Mouse (Mus musculus) kidney, adult 9 months (tissue): Measurements from ENCODE around the gene 9430097D07Rik.
A peak's percentile ranks its signal among the peaks of the same experiment; 100 is the strongest.

Source experiments
- DNase-seq: peaks from one replicate; pipeline ENCODE4 v3.0.0; 2022

Gene 9430097D07Rik

DNA sequence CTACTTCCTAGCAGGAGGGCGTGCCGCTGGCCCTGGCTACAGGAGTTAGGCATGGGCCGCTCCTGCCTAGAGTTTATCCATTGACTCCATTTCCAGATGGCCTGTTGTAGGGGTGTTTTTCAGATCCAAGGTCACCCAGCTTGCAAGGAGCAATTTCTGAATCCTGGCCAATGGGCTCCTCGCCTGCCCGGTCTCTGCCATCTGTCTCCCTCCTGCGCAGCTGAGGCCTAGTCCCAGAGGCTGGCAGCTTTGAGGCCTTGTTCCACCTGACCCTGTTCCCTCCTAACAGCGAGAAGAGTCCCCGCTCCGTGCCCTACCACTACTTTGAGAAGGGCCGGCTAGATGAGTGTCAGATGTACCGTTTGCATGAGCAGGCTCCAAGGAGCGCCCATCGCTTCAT lies 21.2 kb upstream of the 9430097D07Rik start:
- no peak for DNase-seq

DNA sequence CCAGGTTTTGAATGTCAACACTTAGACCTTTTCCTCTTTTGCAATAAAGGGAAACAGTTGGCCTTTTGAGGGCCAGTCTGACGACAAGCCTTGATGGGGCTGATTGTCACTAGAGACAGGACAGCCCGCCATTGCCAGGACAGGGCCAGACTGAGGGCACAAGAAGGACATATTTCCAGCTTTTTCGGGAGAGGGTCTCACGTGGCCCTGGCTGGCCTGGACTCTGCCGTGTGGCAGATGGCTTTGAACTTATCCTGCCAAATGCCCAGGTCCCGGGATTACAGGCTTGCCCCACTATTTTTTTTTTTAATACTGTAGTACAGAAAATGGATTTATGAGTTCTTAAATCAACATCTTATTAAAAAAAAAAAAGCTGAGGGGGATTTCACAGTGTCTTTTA lies 15.8 kb upstream of the 9430097D07Rik start:
- no peak for DNase-seq

DNA sequence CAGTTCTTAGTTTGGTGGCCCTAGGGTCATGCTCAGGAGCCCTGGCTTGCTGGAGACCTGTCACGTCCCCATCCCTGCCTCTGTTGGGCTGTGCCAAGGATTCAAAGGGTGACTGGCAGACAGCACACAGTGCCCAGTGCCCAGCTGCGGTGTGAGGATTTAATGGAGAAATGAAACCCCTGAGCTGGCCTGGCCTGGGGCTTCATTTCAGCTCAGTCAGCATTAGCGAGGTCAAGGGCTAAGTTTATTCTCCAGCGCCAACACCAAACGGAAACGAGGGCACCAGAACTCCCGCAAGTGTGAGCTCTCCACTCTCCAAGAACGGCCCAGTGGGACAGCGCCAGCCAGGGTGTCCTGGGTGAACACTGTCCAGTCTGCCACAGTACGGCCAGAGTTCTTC lies 14.7 kb upstream of the 9430097D07Rik start:
- no peak for DNase-seq

DNA sequence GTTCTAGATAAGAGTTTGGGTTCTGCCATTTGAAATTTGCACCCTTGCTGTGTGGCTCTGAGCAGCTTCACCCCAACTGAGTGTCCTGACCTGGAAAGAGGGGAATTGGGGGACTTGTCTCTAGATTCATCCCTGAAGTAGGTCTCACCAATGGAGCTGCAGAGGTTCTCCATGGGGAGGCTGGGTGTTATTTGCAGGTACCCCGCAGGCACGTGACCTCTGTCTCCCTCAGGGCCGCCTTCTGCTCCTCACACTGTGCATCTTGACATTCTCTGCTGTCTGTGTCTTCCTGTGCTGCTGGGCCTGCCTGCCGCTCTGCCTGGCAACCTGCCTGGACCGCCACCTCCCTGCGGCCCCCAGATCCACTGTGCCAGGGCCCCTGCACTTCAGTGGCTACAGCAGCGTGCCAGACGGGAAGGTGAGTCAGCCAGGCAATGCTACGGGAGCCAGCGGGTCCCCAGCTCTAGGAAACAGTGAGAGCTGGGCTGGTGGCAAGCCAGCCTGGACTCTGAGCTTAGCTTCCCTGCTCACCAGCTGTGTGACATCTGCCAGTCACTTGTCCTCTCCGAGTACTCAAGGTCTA lies 13.8 kb upstream of the 9430097D07Rik start:
- DNase-seq = no peak

DNA sequence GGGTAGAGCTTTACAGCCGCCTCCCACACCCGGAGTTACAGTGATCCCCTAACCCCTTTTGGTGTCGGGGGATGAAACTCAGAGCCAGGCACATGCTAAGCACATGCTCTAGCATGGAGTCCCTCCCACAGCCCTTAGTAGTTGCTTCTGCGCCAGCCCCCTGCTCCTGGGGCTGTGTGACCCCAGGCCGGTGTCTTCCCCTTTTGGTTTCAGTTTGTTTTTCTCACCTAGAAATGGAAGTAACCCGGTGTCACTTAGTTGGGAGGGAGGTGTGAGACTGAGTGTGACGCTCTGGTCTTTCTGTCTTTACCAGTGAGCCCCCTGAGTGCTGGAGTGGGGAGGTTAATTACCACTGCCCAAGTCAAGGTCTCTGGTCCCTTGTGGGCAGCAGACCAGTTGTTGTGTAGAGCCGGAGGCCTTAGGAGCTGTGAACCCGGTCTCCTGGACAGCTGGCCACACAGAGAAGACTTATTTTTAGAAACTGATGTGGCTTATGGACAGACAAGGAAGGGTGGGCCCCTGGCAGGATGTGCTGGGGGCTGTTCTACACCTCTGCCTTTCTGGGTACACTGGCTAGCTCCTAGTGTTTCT lies 12.3 kb upstream of the 9430097D07Rik start:
- no peak for DNase-seq

DNA sequence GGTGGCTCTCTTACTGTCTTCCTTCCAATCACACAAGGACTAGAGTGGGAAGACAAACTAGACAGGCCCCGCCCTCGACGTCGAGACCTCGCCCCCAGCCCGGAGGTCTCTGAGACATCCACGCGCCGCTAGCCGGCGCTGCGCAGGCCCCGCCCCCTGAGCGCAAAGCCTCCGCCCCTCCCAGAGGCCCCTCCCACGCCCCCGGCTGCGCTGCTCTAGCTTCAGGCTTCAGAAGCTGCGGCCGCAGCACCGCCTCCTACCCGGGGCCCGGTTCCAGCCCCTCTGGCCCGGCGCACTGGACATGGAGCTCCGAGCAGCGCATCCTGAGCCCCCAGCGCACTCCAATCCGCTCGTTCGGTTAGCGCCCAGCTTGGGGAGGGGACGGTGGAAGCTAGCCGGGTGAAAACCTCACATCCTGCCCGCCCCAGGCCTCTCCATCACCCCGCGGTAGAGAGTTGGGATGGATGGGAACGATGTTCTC lies 11.4 kb upstream of the 9430097D07Rik start, which contains the start of gene St6galnac4:
St6galnac4 (plus strand) TSS at position 225 of the 481 bp plus-strand sequence.
- DNase-seq = peak; percentile 83

DNA sequence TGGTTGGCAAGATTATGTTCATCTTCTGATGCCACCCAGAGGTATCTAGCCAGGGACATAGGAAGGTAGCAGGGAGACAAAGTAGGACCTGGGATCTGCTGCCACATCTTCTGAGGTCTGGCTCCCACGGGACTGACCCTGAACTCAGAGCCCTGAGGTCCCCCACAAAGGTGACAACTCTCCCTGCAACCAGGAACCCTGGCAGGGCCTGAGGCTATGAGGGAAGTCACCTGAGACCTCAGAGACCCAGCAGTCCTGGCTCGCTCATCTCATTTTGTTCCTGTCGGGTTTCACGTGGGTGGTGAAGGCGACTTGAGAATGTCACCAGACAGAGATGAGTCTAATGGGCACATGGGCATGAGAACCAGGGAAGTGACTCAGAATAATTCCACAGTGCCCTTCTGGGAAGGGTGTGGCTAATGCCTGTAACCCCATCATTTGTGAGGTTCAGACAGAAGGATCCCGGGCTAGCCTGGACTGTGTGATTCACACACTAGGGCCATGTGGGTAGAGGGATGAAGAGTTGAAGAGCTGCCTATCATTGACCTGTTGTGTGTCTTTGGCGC lies 9.7 kb upstream of the 9430097D07Rik start:
- DNase-seq = no peak

DNA sequence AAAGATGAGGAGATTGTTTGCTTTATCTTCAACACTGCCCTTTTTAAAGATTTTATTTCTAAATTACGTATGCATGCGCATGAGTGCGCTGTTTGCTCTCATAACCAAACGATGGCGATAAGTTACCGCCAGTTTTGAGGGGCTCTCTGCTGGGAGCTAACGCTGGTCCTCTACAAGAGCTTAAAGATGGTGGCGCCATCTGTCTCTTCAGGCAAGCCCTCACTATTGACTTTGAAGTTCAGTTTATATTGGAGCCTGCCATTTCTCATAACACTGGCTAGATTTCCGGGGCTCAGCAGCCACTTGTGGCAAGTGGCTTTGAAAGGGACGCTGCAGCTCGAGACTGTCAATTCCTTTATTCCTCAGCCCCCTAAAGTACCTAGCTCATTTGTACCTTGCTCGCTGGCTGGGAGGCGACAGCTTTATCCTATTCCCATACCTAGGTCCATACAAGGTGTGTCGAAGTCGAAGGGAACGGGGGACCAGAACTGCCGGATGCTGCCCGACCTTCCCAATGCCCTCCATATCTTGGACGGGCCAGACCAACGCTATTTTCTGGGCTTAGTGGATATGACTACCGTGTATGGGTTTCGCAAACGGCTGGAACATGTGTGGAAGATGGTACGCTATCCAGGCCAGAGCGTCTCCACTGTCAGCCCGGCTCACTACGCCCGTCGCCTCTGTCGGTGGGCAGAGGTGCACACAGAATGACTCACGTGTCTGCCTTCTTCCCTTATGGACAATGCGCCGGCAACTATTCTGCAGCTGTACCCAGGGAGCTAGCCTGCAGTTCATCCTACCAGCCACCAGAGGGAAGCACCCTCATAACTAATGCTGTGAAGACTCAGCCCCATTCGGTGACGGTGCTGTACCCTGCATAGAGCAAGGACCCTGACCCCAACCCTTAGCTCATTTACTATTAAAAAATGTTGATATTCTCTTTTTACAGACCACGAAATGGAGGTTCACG lies 7.6 kb upstream of the 9430097D07Rik start:
- peak; percentile 89 for DNase-seq

DNA sequence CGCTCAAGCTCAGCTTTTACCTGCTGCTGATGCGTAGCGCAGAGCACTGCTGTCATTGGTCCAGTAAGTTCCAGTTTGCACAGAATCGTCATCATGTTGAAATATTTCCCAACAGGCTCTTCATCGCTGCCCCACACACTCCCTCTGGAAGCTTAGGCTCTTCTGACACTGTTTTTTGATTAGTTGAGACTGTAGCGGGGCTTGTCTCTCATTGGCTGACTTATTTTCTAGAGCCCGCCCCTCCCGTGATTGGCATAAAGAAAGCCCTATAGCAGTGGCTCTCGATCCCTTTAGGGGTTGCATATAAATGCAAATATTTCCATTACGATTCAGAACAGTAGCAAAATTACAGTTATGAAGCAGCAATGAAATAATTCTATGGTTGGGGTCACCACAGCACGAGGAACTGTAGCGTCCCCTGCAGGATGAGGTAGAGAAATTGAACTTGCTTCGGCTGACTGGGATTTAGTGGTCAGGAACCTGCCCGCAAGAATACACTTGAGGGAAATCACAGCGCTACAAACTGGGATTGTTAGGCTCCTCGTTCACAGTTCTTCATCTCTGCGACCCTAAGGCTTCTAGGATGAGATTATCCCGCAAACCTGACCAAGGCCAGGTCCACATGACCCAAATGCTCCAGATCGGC lies 6.1 kb upstream of the 9430097D07Rik start:
- no peak for DNase-seq

DNA sequence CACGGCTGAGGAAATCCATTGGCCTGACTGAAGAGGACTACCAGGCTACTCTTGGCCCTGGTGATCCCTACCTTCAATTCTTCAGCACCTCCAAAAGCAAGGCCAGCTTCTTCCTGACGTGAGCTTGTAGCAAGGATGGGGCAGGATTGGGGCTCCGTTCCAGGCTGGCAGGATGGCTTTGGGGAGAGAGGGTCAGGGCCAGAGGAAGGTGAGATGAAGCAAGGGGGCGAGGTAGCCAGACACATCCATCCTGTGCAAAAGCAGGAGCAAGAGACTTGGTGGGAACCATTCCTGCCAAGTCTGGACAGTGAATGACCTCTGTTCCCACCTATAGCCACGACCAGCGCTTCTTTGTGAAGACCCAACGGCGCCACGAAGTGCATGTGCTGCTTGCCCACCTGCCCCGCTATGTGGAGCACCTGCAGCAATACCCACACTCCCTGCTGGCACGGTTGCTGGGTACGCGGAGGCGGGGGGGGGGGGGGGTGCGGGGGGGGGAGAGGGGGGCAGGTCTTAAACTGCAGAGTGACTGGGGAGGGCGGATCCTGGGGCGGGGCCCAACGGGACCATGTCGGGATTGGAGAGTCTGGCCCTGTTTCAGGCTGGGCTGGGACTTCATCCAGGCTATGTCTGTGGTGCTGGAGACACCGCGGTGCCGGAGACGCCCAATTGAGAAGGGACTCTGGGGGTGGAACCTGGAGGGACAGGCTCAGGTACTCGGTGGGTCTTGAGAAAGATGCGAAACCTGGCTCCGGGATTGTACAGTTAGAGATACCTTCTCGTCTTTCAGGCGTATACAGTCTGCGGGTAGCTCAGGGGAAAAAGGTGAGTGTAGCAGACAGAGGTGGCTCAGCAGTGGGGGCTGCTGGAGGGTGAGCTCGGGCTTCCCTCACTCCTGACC lies 2.9 kb upstream of the 9430097D07Rik start:
- no peak for DNase-seq

DNA sequence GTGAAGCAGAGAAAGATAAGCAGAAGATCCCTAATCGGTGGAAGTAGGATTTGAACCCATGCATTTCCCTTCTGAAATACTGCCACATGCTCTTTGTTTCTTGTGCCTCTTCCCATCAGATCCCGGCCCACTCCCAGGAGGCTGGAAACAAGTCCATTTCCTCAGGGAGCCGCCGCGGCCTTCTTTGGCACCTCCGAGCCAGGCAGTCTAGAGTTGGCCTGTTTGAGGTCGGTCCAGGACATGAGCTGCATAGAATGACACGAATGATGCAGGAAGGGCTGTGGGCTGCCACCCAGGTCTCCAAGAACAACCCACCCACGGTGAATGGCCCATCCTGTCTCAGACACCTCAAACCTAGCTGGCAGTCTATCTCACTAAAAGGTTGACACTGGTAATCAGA lies 1.0 kb upstream of the 9430097D07Rik start:
- no peak for DNase-seq

DNA sequence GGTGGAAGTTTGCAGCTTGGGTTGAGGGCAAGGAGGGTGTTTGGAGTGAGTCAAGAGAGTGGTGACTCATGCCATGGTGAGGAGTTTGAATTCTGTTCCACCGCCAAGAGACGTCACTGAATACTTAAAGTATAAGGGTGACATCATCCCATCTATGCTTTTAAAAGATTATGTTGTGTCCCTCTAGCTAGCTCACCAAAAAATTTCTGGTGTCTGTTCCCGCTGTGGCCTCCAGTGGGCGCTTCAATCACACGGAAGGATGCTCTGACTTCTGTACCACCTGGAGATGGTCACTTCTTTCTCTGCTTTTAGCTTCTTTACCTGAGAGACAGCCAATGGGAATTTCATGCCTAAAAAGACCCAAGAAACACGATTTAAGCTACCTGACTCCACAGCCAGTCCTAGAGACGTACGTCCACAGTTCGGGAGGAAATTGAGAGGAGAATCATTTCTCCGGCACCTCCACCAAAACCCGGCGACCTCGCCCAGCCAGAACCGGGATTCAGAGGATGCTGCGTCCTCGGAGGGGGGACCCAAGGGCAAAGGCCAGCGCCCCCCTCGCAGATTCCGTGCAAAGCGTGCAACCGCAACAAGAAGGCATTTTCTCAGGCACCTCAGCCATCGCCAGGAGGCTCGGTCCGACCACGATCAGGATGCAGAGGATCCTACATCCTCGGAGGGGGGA lies 441 bp downstream of the 9430097D07Rik start:
- DNase-seq = peak; percentile 53

DNA sequence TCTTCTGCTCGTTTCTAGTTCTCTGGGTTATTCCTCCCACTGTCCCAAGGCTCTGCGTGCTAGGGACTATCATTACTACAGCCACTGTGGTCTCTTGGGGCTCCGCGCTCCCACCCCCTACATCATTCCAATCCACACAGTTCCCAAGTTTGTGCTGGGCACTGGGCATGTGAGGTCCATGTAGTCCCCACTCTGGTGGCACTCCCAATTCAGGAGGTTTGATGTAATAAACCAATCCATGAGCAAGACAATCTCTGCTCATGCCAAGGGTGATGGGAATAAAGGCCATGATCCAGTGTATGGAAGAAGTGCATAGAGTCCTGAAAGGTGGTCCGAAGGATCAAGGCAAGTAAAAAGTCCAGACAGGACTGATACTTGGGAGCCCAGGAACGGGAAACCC lies 987 bp downstream of the 9430097D07Rik start, which contains the start of gene Pip5kl1:
Pip5kl1 (plus strand) TSS at position 301 of the 400 bp plus-strand sequence.
- no peak for DNase-seq

DNA sequence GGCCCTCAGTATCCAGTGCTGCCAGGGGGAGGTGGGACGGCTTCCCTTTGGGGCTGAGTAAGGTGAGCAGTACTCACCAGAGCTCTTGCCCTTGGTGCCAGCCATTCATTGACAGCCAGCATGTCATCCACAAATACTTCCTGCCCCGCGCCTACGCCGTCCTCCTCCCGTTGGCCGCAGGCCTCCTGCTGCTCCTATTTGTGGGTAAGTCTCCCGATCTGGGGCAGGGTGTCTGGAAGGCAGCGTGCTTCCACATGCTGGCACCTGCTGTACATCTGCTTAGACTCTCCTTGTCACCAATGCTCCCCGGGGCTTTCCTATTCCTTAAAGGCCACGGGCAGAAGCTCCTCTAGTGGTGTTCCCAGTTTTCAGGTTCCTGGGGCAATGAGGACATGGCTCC lies 3.3 kb downstream of the 9430097D07Rik start:
- no peak for DNase-seq

DNA sequence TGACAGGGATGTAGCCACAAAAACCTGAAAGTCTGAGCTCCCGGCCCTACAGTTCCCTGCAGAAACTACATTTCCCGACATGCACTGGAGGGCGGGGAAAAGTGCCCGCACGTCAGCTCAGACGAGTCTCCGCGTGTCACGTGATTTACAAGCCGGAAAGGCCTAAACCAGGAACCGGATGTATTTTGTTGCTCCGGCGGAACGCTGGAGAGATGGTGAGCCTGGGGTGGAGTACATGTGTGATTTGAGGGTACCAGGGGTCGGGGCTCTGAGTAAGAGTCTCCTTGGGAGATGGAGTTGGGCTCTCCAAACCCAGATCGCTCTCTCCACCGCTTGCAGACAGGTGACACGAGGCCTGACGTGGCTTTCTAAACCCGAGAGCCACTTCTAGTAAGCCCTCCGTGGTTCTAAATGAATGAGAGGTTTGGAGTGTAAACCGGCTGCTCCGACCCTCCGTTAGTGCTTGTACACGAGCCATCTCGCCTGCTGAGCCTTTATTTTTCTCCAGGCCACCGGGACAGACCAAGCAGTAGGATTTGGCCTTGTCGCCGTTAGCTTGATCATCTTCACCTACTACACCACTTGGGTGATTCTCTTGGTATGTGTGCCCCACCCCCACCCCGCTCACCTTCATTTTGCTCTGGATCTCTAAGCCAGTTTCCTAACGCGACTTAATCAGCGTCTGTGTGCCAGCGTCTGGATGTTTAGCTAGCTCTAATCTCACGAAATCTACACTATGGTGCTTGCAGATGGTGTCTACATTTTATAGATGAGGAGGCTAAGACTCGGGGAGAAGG lies 4.6 kb downstream of the 9430097D07Rik start, which contains the start of gene Dpm2:
Dpm2 (plus strand) TSS at position 161 of the 797 bp plus-strand sequence.
- DNase-seq = peak; percentile 94

DNA sequence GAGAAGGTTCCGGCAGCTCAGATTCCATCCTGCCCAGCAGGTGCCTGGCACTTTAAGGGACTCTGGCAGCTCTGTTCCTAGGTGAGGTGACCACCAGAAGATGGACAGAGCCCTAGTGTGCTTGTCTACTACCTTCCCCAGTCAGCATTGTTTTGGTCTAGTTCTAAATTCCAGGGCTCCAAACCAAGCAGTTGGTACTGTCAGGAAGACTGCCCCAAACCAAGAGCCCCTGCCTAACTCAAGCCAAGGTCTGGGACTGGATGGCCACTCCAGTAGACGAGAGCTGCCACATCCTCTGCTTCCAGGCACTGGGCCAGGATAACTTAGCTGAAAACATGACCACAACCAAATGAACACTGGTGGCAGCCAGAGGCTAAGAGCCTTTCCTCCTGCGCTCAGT lies 6.5 kb downstream of the 9430097D07Rik start:
- DNase-seq = no peak

DNA sequence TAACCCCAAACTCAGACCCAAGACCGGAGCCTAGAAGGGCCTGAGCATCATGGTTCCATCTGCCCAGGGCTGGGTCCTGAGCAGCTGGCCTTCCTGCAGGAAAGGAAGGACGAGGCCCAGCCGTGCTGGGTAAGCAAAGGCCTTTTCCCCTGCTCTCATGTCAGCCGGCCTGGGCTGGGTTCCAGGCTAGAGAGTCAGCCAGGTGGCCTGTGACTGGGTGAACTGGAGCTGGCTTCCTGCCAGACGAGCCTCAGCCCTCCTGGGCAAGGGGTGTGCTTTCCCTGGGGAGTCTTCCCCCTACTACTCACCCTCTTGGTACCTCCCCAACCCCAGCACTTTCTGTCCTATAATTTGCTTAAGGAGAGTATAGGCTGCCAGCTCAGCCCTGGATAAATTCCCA lies 7.3 kb downstream of the 9430097D07Rik start:
- DNase-seq = no peak

DNA sequence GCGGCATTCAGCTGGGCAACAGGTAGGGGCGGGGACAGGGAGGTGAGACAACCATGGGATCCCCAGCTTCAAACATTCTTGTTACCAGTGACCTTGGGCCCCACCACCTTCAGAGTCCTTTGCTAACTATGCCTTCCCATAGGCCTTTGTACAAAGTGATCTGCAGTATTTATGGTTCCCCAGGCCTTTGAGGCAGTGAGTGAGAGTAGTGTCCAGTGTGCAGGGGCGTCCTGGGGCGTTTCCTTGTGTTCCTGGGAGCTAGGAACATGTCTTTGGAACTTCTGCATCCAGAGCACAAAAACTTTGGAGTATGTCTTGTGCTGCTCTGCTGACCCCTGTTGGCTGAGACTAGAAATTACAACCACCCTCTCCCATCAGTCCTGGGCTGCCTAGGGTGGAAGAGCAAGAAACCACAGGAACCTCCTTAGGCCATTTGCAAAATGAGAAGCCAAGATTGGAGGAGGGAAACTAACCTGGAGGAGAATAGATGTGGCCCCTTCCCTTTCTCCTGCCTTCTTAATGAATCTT lies 8.9 kb downstream of the 9430097D07Rik start:
- peak; percentile 79 for DNase-seq

DNA sequence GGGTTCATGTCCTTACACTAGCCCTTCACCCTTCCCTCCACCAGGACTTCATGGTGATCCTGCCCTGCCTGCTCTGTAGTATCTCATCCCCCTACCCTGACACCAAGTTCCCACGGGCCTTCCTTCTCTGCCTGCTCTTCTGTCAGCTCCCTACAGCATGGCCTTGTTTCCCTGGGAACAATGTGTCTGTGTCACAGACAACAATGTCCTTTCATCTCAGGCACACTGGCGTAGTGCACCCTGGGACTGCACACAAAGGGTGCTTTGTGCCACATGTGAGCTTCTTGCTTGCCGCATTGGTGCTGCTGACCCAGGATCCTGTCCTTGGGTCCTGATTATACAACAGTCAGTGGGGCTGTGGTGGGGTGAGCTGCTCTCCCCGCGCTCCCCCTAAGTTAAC lies 15.9 kb downstream of the 9430097D07Rik start:
- DNase-seq = no peak

DNA sequence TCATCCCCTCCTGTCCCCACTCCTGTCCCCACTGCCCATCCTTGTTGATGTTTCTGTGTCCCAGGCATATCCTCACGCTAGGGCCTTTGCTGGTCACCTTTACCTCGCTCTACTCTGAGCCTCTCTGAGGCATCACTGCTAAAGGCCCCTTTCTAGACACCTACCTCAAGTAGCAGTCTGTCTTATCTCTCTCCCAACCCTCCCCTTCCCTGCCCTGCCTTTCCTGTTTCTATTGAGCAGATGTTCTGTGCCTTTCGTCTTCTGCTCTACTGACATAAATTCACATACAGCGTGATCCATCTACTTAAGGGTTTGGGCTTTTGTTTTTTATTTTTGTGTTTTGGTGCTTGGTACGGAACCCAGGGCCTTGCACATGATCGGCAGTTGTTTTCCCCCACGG lies 19.5 kb downstream of the 9430097D07Rik start:
- no peak for DNase-seq
